Mouse (Mus musculus): ENCODE data around the gene Sdccag8. TPM values are rescaled to one million over a fixed set of nuclear protein-coding genes. Genes with fewer than 3 reads are reported as not detected.

Sdccag8 gene
- polyA plus RNA-seq, 1 experiment from 2014 or later: 19.1 TPM

GRCm38 (mm10) chr1:176979235-176979634 is 164.8 kb downstream of the Sdccag8 start:
- no peak overlapping the region for H3K9ac ChIP-seq
- no peak overlapping the region for H3K27ac ChIP-seq
- H3K4me3 ChIP-seq: no peak overlapping the region
- no peaks in the 10 kb centered on the region for H3K4me1 ChIP-seq
- no peaks in the 10 kb centered on the region for H3K27me3 ChIP-seq
- ATAC-seq (ENCODE audit: insufficient number of reproducible peaks, insufficient read depth, low FRiP score, low TSS enrichment, low read depth): no peak
- H3K9me3 ChIP-seq: no peaks in the 10 kb centered on the region
- no peaks in the 10 kb centered on the region for H3K36me3 ChIP-seq
- H3K4me2 ChIP-seq: no peak overlapping the region

- H3K9me3 ChIP-seq: no peaks in the 10 kb centered on the region
- H3K27ac ChIP-seq: no peak overlapping the region
- no peak overlapping the region for H3K4me3 ChIP-seq
- H3K27me3 ChIP-seq: no peaks in the 10 kb centered on the region
- ATAC-seq (ENCODE audit: insufficient number of reproducible peaks, insufficient read depth, low FRiP score, low TSS enrichment, low read depth): no peak
- WGBS: 85% methylated on average over 5 of the region's 5 CpGs
- no peak overlapping the region for H3K4me2 ChIP-seq
- H3K9ac ChIP-seq: no peak overlapping the region
- H3K4me1 ChIP-seq: peaks cover 2% of the 10 kb centered on the region
- no peaks in the 10 kb centered on the region for H3K36me3 ChIP-seq
Observed at GRCm38 (mm10) chr1:176980140-176980539, 165.7 kb downstream of the Sdccag8 start.

- WGBS: 79% methylated on average over 10 of the region's 10 CpGs
- Histone ChIP-seq H3K4me2 (no peak overlapping the region), H3K27me3 (no peaks in the 10 kb centered on the region), H3K4me3 (no peak overlapping the region), H3K27ac (no peak overlapping the region), H3K4me1 (peaks cover 9% of the 10 kb centered on the region), H3K9me3 (no peaks in the 10 kb centered on the region), H3K36me3 (no peaks in the 10 kb centered on the region), H3K9ac (no peak overlapping the region)
- no peak for ATAC-seq (ENCODE audit: insufficient number of reproducible peaks, insufficient read depth, low FRiP score, low TSS enrichment, low read depth)
Observed at GRCm38 (mm10) chr1:176980801-176981400, 166.4 kb downstream of the Sdccag8 start.

GRCm38 (mm10) chr1:176981511-176981910 is 167.1 kb downstream of the Sdccag8 start:
- Histone ChIP-seq H3K4me1 (peaks cover 15% of the 10 kb centered on the region), H3K27ac (no peak overlapping the region), H3K27me3 (no peaks in the 10 kb centered on the region), H3K36me3 (no peaks in the 10 kb centered on the region), H3K9me3 (no peaks in the 10 kb centered on the region), H3K4me3 (no peak overlapping the region), H3K9ac (no peak overlapping the region), H3K4me2 (no peak overlapping the region)
- 91% methylated on average over 2 of the region's 2 CpGs for WGBS
- no peak for ATAC-seq (ENCODE audit: insufficient number of reproducible peaks, insufficient read depth, low FRiP score, low TSS enrichment, low read depth)

- H3K27ac ChIP-seq: no peak overlapping the region
- ATAC-seq (ENCODE audit: insufficient number of reproducible peaks, insufficient read depth, low FRiP score, low TSS enrichment, low read depth): no peak
Observed at GRCm38 (mm10) chr1:176982671-176983070, 168.2 kb downstream of the Sdccag8 start.

GRCm38 (mm10) chr1:176985691-176986090 is 171.2 kb downstream of the Sdccag8 start:
- WGBS: 18% methylated on average over 6 of the region's 6 CpGs
- ATAC-seq (ENCODE audit: insufficient number of reproducible peaks, insufficient read depth, low FRiP score, low TSS enrichment, low read depth): no peak

More at GRCm38 (mm10) chr1:176982671-176983070, 168.2 kb downstream of the Sdccag8 start:
- no peak overlapping the region for H3K4me3 ChIP-seq
- no peak overlapping the region for H3K9ac ChIP-seq
- no peaks in the 10 kb centered on the region for H3K27me3 ChIP-seq
- no peaks in the 10 kb centered on the region for H3K9me3 ChIP-seq
- H3K4me1 ChIP-seq: peaks cover 26% of the 10 kb centered on the region
- H3K36me3 ChIP-seq: no peaks in the 10 kb centered on the region
- WGBS: 89% methylated on average over 8 of the region's 8 CpGs
- no peak overlapping the region for H3K4me2 ChIP-seq

GRCm38 (mm10) chr1:176986275-176986674 is 171.8 kb downstream of the Sdccag8 start:
- no peaks in the 10 kb centered on the region for H3K36me3 ChIP-seq
- no peak overlapping the region for H3K9ac ChIP-seq
- no peaks in the 10 kb centered on the region for H3K9me3 ChIP-seq
- ATAC-seq (ENCODE audit: insufficient number of reproducible peaks, insufficient read depth, low FRiP score, low TSS enrichment, low read depth): no peak
- H3K4me3 ChIP-seq: no peak overlapping the region
- no peak overlapping the region for H3K4me2 ChIP-seq
- H3K27me3 ChIP-seq: no peaks in the 10 kb centered on the region
- no peak overlapping the region for H3K27ac ChIP-seq
- peaks cover 26% of the 10 kb centered on the region for H3K4me1 ChIP-seq
- WGBS: 39% methylated on average over 6 of the region's 6 CpGs

More at GRCm38 (mm10) chr1:176985691-176986090, 171.2 kb downstream of the Sdccag8 start:
- Histone ChIP-seq H3K36me3 (no peaks in the 10 kb centered on the region), H3K4me1 (peaks cover 26% of the 10 kb centered on the region), H3K9me3 (no peaks in the 10 kb centered on the region), H3K9ac (no peak overlapping the region), H3K4me2 (no peak overlapping the region), H3K27me3 (no peaks in the 10 kb centered on the region), H3K27ac (no peak overlapping the region), H3K4me3 (no peak overlapping the region)

GRCm38 (mm10) chr1:176986990-176987740 is 172.7 kb downstream of the Sdccag8 start:
- Histone ChIP-seq H3K4me3 (no peak overlapping the region), H3K4me2 (no peak overlapping the region), H3K36me3 (no peaks in the 10 kb centered on the region), H3K27ac (0 out of 2 replicates have a peak overlapping the region, but pooled peaks have one; percentile 16), H3K4me1 (peaks cover 26% of the 10 kb centered on the region), H3K9me3 (no peaks in the 10 kb centered on the region), H3K9ac (no peak overlapping the region), H3K27me3 (no peaks in the 10 kb centered on the region)
- no peak for ATAC-seq (ENCODE audit: insufficient number of reproducible peaks, insufficient read depth, low FRiP score, low TSS enrichment, low read depth)
- 65% methylated on average over 6 of the region's 6 CpGs for WGBS

- H3K27me3 ChIP-seq: no peaks in the 10 kb centered on the region
- WGBS: 92% methylated on average over 4 of the region's 4 CpGs
- no peaks in the 10 kb centered on the region for H3K36me3 ChIP-seq
- no peak overlapping the region for H3K9ac ChIP-seq
- peaks cover 43% of the 10 kb centered on the region for H3K4me1 ChIP-seq
- no peaks in the 10 kb centered on the region for H3K9me3 ChIP-seq
- H3K4me2 ChIP-seq: no peak overlapping the region
- no peak for ATAC-seq (ENCODE audit: insufficient number of reproducible peaks, insufficient read depth, low FRiP score, low TSS enrichment, low read depth)
- H3K4me3 ChIP-seq: no peak overlapping the region
- no peak overlapping the region for H3K27ac ChIP-seq
Observed at GRCm38 (mm10) chr1:176991473-176991872, 177.0 kb downstream of the Sdccag8 start.

- no peak for ATAC-seq (ENCODE audit: insufficient number of reproducible peaks, insufficient read depth, low FRiP score, low TSS enrichment, low read depth)
- no peak overlapping the region for H3K27ac ChIP-seq
- H3K27me3 ChIP-seq: peaks cover under 1% of the 10 kb centered on the region; the same call in 1 of the 2 replicates
- H3K9me3 ChIP-seq: no peaks in the 10 kb centered on the region
- WGBS: 75% methylated on average over 8 of the region's 8 CpGs
- H3K36me3 ChIP-seq: no peaks in the 10 kb centered on the region
- no peak overlapping the region for H3K4me2 ChIP-seq
- no peak overlapping the region for H3K9ac ChIP-seq
- H3K4me3 ChIP-seq: no peak overlapping the region
- H3K4me1 ChIP-seq: peaks cover 42% of the 10 kb centered on the region
Observed at GRCm38 (mm10) chr1:176992517-176992916, 178.1 kb downstream of the Sdccag8 start.

GRCm38 (mm10) chr1:176993141-176994010 is 178.9 kb downstream of the Sdccag8 start:
- no peak overlapping the region for H3K4me2 ChIP-seq
- no peaks in the 10 kb centered on the region for H3K9me3 ChIP-seq
- H3K4me3 ChIP-seq: no peak overlapping the region
- H3K27ac ChIP-seq: peak overlapping the region; percentile 63
- no peaks in the 10 kb centered on the region for H3K36me3 ChIP-seq
- ATAC-seq (ENCODE audit: insufficient number of reproducible peaks, insufficient read depth, low FRiP score, low TSS enrichment, low read depth): no peak
- WGBS: 82% methylated on average over 18 of the region's 18 CpGs
- H3K9ac ChIP-seq: no peak overlapping the region
- peaks cover 9% of the 10 kb centered on the region for H3K27me3 ChIP-seq
- H3K4me1 ChIP-seq: peaks cover 47% of the 10 kb centered on the region
